Mouse (Mus musculus) T-helper 1 cell (primary cell): ENCODE data around the gene Cd300a.

ENCODE experiments used
- in situ Hi-C: fragments of 300-600 bp; cut with MboI, MseI; formaldehyde crosslinking; loops from one replicate; pipeline ENCODE4 v1.15.1; 2025; ENCODE audit warnings: high pct_unique_total_duplicates

The Cd300a gene

DNA sequence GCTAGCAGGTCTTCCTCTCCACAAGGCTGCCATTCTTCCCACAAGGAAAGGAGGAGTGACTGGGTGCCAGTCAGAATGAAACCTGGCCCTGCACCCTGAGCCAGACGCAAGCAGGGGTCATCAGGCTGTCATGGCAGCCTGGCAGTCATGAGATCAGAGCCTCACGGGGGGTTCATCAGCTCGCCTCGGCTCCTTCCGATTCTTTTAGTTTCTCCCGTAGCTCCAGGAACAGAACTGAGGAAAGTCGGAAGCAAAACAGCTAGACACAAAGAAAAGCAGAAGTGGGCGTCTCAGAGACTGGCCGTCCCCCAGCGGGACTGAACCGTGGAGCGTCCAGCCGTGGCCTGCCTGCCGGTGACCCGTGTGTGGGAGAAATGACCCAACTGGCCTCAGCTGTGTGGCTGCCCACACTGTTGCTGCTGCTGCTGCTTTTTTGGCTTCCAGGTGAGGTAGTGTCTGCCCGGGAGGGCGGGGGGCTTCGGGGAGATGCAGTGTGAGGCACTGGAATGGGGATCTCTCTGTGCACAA, at the start of gene Cd300a:
Cd300a (plus strand) TSS at position 51 of the 528 bp plus-strand sequence.
- in situ Hi-C loops = no loop called here

DNA sequence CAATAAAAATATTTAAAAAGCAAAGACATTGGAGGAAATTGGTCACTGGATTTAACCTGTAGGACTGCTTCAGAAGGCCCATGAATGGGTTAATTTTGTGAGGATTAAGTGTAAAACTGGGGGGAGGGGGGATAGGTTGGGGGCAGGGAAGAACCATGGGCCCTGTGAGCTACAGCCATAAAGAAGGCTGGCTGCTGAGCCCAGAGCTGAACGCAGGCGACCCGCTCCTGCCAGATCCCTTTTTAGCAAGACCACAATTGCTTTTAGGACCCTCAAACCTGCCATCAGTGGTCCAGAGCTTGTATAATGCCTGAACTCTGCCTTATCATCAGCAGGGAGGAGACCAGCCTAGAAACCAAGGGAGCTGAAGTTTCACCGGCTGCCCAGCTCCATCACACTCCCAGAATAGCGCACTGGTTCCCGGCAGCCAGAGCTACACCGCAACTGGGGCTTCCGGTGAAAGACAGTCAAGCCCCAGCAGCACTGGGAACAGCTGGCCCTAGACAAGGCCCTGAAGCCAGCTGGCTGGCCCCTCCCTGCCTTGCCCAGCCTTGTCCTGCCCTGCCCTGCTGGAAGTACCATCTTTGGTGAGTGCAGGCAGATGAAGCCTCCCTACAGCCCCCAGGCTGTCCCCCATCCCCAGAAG, 45.9 kb upstream of the Cd300a start:
- in situ Hi-C loops = no loop called here

DNA sequence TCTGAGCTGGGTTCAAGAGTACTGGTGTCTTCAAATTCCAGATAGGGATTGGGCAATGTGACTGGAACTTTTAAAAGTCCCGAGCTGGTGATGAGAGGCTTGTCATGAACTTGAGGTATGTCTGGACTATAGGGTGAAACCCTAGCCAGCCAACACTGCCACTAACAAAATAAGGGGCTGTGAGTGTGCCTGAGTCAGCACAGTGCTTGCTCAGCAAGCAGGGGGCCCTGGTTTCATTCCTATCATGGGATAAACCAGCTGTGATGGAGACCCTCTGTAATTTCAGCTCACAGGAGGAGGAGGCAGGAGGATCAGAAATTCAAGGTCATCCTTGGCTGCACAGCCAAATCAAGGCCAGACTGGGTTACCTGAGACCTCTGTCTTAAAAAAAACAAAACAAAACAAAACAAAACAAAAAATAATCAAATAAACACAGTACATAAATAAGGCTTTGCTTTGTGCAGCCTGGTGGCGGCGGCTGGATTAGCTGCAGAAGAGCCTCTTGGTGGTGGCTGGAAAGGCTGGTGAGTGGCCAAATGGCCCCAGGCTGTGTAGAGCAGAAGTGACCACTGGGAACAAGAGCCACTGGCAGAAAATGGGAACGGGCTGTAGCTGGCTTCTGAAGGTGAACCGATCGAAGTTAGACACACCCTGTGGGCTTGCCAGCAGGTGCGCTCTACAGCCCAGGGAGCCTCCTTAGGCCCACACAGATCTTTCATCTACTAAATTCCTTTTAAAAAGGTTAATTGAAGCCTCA, 45.2 kb upstream of the Cd300a start:
- in situ Hi-C loops = no loop called here

DNA sequence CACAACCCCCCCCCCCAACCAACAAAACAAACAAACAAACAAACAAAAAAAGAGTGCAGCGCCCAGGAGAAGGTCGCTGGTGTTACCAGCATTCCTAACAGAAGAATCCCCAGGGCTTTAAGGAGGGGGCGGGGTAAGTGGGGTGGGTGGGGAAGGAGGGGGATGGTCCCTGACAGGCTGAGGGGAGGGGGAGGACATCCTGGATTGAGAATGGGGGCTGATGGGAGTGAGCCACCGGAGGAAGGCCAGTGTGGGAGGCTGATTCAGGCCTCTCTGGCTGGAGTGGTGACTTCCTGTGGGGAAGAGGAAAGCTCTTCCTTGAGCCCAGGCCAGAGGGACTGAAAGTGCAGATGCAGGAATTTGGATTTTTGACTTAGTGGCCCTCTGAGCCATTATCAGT, 43.5 kb upstream of the Cd300a start:
- in situ Hi-C loops = no loop called here

DNA sequence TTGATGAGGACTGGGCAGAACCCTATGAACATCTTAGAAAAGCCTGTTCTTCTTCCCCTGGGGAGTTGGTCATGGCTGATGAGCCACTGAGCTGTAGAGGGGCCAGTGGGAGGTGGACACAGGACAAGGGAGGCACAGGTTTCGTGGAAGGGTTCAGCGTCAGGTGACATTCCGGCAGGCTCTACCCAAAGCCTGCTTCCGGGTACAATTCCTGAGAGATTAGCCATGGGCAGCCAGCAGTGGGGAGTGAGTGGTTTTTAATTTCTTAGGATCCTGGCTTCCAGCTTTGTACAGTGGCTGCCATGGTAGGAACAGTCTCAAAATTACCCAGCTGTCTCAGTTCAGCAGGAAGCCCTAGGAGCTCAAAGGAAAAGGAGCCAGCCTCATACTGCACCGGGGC, 42.8 kb upstream of the Cd300a start:
- in situ Hi-C loops = no loop called here

DNA sequence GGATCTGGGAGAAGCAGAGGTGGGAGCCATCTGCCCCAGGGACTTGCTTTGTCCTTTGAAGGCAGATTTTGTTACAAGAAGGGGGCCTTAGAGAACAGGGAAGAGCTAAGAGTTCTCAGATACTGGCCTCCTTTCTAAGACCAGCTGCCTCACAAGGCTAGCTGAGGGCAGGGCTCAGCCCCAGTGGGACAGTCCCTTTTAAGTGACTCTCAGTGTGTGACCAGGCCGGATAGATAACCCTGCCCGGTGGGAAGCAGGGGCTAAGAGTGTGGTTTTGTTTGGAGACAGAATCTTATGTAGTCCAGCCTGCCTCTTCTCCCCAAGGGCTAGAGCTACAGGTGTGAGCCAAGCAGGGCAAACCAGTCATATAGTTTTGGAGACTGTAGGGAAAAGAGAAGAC, 40.3 kb upstream of the Cd300a start:
- in situ Hi-C loops = no loop called here

DNA sequence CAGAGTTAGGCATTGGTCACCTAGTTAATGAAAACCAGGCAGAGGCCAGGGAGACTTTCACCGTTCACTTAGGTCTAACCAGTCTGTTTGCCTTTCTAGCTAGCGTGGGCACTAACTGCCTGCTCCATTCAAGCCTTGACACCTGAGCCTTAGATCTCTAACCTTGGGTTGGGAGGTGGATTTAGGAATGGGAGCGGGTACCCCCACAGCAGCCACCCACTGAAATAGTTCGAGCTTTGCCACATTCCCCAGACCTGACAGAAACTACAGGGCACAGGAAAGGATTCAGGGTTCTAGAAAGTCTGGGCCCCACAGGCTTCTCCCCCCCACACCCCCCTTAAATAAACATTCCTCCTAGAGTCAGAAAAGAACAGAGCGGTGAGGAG, 39.8 kb upstream of the Cd300a start:
- in situ Hi-C loops = no loop called here

DNA sequence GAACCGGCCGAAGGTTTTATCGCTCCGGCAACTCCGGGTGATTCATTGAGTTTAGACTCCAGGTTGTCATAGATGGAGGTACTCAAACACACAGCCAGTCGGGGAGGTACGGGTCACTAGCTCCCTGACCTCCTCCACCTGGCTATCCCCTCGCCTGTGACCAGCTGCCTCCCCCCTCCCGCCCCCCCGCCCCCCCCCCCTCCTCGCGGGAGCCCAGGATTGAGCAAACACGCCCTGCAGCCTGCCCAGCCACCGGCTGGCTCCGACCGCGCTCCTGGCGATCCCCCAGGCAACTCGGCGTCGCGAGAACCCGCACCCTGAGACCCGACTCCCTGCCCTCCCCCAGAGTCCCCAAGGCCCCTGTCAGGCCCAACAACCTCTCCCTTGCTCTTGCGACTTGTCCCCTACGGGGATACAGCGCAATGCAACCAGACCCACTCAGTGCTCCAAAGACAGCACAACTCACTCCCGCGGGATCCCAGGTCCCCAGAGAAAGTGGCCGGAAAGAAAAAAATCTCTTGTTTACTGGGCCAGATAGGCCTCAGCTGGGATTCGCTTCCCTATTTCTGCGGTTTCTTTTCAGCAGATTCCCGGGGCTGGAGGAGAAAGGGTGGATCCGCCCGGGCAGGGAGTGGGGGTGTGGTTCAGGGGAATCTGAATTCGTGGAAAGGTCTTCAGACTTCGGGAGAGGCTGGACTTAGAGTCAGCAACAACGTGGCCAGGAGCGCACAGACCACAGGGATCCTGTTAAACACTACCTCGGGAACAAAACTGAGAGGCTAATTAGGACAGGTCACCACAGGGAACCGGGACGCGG, 39.2 kb upstream of the Cd300a start, which contains the start of gene Gprc5c:
Gprc5c (plus strand) TSS at position 701 of the 817 bp plus-strand sequence.
- in situ Hi-C loops = no loop called here

DNA sequence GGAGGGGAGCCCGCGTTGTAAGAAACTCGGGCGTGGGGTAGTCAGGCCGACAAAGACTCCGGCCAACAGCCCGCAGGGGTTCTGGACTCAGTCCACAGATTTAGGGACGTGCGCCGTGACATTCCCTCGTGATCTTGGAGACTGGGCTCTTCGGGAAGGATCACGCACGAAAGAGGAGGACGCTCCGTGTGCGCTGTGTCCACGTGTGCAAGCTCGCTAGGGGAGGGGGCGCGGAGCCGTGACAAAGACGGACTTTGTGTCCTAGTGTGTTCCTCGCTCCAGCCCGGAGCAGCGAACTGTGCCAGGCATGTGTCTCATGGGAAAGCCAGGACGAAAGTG, 38.6 kb upstream of the Cd300a start:
- in situ Hi-C loops = no loop called here

DNA sequence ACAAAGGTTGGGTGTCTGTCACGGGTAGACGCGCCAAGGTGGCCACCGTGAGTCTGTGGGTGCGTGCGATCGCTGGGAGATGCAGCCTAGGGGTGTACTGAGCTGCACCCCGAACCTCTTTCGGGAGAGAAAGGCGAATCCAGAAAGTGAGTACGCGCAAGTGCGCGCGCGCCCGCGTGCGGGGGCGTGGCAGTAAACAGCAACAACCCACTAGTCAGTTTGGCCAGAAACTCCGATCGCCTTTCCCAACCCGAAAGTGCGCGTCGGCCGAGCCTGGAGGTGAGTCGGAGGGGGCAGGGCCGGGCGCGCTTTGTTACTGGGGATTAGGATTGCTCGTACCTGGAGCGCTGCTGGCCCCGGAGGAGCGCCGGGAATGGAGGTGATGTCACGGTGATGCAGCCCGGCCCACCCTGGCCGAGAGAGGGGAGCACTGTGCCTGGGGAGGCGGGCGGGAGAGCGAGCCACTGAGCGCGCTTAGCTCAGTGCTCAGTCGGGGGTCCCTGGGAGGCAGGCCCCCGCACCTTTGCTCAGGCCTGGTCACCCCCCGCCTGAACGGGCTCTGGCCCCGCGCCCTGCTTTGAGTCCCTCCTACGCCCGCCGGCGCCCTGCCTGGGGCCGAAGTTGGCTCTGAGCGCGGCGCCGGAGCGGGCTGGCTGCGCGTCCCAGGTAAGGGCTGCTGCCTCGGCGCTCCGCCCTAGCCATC, 38.1 kb upstream of the Cd300a start:
- in situ Hi-C loops = no loop called here

DNA sequence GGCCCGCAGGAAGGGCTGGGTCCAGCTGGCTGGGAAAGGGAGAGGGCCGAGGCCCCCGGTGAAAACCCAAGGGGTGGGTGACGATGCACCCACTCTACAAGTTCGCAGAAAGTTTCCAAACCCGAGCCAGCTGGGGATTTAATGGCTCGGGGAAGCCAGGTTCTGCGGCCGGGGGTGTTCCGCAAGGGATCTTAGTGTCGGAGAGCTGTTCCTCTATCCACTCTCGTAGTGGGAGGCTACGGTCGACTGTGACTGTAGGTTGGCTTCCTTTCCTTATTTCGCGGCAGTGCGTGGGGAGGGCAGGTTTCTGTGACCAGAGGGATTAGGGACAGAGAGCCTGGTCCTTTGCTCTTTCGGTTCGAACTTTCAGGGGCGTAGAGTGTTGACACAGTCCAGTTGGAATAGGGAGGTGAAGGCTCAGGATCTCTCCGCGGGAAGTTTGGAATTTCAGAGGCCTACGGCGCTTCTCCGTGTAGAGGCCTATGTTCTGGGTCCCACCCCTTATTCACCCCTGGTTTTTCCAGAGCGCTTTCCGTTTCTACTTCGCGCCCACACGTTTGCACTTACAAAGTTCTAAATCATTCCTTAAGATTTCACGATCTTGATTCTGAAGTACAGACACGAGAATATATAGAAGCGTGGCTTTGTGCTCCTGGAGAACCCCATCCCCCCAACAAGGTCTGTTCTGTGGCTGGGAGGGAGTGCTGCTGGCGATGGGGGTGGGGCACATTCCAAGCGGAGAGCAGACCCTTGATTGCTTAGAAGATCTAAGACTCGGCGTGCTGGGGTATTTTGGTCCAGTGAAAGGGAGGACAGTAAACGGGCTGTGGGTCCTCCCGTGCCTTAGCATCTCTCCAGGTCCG, 37.3 kb upstream of the Cd300a start:
- in situ Hi-C loops = no loop called here

DNA sequence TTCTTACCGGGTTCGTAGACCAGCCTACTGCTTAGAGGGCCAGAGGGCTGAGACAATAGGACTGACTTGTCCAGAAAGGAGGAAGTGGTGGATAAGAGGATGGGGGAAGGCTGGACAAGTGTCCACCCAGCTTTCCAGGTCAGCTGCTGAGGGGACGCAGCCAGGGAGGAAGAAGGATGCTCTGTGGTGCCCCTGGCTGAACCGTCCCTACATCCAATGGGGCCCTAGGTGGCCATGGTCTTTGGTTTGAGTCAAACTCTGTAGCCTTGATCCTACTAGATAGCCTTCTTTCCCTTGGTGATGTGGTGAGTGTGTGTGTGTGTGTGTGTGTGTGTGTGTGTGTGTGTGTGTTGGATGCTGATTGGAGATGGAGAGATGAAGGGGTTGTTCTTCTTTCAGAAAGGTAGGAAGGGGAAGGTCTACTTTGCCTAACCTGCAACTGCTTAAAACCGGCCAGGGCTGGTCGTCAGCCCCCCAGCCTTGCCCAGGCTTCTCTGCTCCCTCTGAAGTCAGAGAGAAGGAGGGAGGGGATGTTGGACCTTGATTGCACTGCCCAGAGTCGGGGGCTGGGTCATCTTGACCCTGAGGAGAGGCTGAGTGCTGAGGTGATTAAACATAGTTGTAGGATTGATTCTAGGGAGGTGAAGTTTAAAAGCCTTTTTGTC, 36.5 kb upstream of the Cd300a start:
- in situ Hi-C loops = no loop called here

DNA sequence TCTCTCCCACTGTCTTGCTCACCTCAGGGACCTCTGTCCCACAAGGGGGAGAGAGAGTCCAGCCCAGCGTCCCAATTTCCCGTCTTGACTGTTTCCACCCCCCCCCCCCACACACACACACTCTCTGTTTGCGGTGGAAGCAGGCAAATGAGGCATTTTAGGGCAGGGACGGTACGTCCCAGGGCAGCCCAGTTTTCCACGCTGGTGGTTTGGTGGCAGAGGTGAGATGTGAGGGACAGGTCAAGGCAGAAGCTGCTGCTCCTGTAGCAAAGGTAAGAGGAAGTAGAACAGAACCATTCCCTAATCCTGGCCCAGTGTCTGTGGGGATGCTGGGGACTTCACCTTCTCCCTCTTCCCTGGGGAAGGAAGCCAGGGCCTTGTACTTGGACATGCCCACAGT, 35.3 kb upstream of the Cd300a start:
- in situ Hi-C loops = no loop called here

DNA sequence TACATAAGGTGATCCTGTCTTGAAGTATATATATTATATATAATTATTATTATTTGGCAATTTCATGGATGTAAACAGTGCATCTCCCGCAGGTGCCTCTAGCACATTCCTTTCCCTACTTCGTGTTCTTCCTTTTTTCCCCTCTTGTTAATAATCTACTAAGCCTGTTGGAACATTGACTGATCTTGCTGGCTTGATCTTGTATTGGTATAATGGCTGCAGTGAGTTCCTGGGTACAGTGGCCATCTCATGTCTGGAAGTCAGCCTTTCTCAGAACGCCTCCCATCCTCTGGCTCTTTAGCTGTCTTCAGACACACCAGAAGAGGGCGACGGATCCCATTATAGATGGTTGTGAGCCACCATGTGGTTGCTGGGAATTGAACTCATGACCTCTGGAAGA, 33.7 kb upstream of the Cd300a start:
- in situ Hi-C loops = no loop called here

DNA sequence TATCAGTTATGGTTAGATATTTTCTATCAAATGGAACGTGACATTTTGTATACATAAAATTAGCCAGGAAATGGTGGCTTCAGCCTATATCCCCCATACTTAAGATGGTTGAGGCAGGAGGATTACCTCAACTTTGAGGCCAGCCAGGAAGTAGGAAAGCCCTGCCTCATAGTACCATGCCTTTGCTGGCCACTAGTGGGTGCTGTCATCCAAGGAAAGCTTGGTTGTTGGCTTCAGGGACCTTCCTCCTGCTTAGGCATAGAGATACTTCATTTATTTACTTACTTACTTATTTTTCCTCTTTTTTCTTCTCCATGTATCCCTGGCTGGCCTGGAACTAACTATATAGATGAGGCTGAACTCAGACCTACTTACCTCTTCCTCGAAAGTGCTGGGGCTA, 31.2 kb upstream of the Cd300a start:
- in situ Hi-C loops = no loop called here

DNA sequence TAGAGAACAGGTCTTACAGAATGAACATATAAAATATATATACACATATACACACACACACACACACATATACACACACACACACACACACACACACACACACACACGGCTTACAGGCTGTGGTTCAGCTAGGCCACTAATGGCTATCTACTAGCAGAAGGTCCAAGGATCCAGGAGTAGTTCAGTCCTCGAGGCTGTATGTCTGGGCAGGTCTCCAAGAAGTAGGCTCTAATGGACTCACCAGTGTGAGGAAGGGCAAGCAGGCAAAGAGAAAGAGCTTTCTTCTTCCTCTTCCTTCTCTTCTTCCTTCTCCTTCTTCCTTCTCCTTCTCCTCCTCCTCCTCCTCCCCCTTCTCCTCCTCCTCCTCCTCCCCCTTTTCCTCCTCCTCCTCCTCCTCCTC, 28.8 kb upstream of the Cd300a start:
- in situ Hi-C loops = no loop called here

DNA sequence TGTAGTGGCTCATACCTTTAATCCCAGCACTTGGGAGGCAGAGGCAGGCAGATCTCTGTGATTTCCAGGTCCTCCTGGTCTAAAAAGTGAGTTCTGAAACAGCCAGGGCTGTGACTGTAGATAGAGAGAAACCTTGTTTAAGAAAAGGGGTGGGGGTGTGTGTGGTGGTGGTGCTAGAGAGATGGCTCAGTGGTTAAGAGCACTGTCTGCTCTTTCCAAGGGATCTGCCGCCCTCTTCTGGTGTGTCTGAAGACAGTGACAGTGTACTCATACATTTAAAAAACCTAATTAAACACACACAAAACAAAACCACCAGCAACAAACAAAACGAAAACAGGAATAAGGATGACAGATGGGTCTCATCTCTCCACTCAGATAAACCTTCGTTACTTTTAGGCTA, 27.2 kb upstream of the Cd300a start:
- in situ Hi-C loops = no loop called here

DNA sequence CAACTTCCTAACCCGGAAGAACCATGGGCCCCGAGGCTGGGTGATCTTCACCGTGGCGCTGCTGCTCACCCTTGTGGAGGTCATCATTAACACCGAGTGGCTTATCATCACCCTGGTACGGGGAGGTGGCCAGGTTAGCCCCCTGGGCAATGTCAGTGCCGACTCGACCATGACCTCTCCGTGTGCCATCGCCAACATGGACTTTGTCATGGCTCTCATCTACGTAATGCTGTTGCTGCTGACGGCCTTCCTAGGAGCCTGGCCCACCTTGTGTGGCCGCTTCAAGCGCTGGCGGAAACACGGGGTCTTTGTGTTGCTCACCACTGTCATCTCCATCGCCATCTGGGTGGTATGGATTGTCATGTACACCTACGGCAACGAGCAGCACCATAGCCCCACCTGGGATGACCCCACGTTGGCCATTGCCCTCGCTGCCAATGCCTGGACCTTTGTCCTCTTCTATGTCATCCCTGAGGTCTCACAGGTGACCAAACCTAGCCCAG, 25.9 kb upstream of the Cd300a start:
- in situ Hi-C loops = no loop called here

DNA sequence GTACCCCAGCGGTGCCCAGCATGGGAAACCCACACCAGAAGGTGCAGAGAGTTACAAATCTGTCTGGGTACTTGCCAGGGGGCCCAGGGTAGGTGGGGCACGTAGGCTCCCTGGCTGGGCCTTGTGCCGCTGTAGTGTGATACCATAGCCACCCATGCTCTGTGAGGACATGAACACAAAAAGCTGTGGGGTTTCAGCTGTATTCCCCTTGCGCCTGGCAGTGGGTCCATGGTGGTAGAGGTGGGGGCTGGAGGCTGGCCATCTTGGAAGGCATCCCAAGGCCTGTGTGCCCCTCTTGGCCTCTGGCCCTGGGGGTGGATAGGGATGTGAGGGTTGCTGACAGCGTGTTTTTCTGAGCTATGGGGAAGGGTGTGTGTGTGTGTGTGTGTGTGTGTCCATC, 23.8 kb upstream of the Cd300a start:
- in situ Hi-C loops = no loop called here
